Mouse (Mus musculus): ENCODE measurements around the gene Arhgap23.

The Arhgap23 gene

DNA sequence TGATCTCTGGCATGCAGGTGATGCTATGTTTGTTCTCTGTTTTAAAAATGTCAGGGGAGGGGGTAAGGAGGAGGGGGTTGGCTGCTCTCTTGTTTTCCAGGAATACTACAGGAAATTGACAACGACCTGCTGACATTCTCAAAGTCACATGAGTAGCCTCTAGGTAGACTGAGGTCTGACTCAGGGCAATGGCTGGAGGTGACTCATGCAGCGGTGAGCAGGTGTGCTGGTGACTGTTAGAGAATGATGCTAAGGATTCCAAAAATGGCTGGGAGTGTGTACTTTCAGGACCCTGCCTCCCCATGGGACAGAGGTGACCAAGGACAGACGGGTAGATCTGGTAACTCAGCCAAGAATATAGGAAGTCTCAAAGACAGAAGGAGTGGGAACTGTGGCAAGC, 92.9 kb downstream of the Arhgap23 start:
- no peak for DNase-seq

DNA sequence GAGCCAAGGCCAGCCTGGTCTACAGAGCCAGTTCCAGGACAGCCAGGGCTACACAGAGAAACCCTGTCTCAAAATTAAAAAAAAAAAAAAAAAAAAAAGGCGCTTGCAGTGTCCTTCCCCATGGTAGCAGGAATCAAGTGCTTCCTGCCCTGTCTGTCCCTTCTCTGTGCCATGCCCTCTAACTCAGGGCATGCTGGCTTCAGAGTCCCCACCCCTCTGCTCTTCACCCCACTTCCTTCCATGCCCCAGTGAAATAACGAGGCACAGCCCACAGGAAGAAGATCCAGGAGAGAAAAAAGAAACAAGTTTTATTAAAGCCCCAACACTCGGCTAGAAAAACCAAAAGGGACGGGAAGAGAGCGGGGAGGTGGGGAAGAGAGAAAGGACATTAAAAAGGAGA, 93.7 kb downstream of the Arhgap23 start:
- DNase-seq, result no peak

DNA sequence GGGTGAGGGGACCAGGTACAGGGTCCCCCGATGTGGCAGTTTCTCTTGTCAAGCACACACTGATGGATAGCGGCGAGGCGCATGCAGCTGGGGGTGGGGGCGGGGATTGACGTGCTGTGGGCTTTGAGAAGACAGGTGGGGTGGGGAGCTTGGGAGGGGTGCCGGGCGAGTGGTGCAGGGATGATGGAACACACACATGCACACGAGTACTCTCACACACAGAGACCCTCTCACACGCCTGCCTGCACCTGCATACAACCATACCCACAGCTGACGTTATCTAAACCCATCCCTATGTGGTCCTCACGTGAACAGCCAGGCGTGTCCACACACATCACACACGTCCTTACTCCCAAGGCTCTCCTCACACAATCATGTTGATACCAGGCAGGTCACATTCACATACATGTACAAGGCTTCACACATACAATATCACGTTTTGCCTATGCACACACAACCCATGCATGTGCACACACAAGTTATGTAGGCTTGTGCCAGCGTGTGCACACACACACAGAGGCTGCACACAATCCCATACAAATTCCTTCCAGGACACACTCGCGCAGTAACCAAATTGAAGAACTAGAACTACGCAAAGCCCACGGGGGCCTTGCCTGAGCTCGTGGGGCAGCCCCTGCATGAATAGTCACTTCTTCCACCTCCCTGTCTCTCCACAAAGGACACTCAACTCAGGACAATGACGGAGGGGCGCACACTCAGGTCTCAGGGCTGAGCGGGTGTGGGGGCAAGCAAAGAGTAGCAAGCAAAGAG, 94.6 kb downstream of the Arhgap23 start:
- no peak for DNase-seq

DNA sequence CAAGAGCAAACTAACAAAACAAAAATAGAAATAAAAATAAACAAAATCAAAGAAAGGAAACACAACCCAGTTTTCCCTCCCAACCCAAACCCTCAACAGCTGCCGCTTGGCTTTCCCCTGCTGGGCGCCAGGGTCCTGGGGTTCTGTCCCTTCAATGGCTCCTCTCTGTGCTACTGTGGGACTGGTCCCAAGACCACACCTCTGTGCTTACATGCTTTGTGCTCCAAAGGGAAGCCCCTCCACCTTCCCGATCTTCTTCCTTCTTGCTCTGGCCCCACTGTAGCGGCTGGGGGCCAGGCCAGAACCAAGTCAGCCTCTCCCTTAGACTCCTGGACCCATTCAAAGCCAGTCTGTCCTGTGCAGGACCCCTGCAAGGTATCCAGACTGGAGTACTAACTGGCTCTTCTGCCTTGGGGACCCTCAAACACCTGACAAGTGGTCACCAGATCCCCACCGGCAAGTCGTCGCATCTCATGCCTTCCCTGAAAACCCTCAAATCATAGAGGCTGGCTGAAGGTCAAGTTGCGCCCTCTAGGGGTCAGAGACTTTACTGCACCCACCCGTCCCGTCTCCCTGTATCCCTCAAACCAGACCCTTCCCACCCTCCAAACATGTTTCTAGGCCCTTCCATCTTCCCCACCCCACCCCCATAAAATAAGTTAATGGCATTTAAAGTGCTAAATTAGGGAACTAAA, 95.8 kb downstream of the Arhgap23 start:
- peak; percentile 78 to 85 for DNase-seq

DNA sequence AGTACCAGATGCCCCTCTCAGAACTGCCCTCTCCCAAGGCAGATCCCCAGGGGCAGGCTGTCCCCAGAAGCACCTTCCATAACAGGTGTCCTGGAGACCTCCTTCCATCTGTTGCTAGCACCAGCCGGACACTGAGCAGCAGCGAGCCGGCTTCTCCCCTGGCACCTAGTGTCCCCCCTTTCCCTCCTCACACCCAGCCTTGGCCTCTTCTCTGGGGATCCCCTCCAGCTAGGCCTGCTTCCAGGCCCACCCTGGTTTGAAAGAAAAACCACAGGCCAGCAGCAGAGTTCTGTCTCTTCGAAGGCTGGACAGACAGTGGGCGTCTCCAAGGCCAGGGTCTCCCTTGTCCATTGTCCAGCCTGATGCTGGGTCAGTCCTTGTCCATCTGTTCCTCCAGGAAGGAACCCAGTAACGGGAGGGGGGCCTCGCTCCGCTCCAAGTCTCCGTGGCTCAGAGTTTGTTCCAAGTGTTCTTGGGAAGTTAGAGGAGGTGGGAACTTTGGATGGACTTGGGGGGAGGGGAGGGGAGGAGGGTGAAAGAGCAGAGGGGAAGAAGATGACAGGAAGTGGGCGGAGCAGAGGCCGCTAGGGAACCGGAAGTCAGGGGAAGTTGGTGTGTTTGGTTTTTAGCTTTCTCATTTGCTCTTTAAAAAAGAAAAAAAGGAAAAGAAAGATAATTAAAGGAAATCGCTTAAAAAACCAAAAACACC, 96.5 kb downstream of the Arhgap23 start:
- DNase-seq, result no peak

DNA sequence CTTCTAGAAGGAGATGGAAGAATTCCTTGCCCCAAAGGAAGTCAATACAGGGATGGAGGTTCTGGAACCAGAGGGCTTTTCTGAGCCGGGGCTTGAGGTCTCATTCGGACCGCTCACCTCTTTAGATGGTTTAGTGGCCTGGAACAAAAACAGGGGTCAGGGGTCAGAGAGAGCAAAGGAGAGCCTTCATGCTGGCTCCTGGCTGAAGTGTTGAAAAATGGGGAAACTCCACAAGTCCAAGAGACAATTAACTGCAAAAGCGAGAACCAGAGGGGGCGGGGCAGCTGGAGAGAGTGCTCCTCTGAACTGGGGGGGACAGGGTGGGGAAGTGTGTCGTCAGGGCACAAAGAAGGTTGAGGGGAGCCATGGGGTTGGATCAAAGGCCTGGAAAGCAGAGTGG, 97.2 kb downstream of the Arhgap23 start:
- no peak for DNase-seq

DNA sequence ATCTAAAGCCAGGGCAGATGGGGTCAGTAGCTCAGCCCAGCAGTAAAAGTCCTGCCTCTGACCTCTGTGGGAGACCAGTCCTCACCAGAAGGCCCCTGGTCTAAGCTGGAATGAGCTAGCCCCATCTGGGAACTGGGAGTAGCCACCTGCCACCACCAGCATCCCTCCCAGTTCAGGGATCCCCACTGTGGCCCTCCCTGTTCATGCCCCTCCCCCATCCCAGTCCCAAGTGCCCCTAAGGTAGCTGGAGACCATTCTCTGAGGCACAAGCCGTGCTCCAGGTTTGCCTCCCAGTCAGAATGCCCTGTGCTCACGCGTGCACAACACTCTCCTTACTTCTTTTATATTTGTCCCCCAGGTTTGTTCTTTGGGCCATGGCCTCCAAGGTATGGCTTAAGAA, 97.7 kb downstream of the Arhgap23 start:
- no peak for DNase-seq

DNA sequence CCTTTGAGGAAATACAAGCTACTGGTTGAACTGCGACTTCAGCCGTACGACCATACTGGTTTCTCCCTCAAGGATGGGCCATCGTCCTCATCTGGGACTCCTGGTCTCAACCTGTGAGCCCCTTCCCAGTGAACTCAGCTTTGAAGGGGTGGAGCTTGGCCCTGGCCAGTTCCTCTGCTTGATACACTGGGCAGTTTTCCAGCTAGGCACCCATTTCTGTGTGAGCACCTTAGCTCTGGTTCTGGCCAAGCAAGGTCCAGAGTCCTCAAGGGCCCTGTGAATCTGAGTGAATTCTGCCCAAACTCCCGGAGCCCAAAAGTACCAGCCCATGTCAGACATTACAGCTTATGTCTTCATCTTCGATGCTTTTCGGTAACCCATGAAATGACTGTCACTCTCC, 105.2 kb downstream of the Arhgap23 start:
- DNase-seq, result no peak

DNA sequence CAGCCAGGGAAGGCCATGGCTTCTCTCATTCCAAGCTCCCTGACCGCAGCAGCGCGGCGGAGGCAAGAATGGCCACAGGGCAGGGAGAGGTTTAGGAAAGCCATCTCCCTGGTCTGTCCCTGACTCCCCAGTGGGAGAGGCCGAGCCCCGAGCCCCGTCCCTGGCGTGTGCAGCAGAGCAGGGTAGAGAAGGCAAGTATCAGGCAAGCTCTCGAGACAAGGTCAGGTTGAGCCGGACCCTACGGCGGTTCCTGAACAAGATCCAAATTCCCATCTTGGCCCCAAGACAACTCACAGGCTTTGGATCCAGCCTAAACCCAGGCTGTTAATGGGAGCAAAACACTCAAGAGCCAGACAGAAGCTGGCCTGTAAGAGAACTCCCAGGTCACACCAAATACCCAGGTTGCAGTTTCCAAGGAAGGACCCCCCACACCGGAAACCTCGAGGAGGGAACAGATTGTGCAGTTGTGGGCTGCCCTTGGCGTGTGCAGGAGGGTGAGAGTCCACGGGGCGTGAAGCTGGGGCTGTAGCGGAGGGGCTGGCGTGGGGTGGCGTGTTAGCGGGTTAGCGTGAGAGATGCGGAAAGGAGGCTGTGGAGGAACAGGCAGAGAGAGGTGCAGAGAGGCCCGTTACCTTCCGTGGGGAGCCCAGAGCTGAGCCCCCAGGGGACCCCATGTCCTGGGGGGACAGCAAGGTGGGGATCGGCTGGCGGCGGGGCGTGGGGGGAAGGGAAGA, 106.6 kb downstream of the Arhgap23 start:
- no peak for DNase-seq

DNA sequence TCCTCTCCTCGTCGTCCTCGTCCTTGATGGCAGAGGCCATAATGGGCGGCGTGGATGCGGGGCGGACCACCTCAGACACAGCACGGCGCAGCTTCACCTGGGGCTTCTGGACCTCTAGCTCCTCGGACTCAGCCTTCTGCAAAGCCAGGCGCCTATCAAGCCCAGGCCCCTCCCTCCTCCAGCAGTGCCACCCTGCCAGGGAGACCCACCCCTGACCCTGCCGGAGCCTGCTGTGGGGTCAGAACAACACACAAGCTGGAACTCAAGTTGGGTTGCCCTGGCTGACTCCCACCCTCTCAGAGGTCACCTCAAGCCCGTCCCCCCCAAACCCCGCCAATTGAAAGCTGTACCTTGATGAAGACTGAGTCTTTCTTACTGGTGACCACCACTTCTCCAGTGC, 107.8 kb downstream of the Arhgap23 start:
- DNase-seq, result no peak

DNA sequence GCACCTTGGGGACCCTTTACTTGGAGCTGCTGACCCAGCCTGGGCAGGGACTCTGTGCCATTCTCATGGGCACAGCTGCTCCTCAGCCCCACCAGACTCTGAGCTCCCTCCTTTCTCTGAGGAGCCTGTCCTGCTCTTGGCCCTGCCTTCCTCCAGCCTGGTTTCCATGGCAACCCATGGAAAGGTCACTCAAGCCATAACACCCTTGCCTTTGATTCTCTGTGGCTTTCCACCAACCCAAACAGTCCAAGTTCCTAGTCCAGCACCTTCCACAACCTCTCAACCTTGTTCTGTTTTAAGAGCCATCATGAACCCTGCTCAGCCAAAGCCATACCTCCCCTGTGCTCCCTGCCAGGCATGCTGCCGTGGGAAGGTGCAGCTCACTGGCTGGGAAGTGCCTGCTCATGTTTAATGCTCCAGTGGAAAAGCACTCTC, 108.5 kb downstream of the Arhgap23 start:
- DNase-seq, result peak; percentile 66 to 74

DNA sequence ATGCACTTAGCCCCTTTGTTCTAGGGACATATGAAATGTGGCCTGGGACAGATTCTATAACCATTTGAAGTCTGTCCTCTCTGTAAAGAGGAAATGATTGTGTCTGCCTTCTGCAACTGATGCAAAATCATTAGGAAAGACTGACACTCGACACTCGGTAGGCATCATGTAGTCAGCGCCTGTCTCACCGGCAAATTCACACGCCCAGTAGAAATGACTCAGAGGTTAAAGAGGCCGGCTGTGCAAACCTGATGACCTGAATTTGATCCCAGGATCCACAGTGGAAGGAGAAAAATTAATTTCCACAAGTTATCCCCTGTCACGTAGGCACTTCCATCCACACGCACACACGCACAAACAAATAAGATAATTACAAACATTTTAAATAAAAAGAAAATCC, 109.0 kb downstream of the Arhgap23 start:
- no peak for DNase-seq

DNA sequence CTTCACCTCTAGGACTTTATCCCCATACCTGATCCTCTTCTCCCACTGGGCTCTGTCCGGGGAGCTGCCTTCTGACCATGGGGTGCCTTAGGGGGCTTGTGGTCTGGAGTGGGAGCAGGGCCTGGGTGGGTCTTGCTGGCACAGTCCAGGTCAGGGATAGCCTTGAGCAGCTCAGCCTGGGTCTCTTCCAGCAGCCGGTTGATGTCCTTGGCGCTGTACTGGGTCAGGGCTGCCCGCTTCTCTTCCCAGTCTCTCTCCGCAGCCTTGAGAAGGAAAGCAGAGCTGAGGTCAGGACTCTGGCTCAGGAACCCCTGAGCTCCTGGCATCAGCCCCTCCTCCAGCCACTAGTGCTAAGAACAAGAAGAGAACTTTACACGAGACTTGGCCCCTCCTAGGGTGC, 110.0 kb downstream of the Arhgap23 start:
- DNase-seq, result no peak

DNA sequence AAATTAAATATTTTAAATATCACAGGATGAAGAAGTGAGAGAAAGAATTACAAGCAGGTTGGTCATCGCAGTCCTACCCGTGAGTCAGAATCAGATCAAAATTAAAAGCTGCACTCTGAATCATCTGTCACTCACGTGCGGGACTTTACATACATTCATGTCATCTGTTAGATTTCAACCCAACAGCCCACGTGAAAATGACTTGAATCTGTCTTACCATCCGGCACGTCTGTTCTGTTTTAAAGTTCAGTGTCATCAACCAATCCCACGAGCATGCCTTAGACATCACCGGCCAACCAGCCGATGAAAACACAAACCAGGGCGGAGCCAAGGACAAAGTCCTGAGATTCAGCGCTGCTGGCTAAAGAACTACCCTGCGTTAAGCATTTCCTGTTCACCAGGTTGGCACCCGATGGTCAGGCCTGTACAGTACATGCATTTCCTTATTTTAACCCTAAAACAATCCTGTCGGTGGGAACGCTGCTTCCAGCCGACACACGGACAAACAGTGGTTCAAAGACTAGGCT, 113.0 kb downstream of the Arhgap23 start:
- DNase-seq, result no peak

DNA sequence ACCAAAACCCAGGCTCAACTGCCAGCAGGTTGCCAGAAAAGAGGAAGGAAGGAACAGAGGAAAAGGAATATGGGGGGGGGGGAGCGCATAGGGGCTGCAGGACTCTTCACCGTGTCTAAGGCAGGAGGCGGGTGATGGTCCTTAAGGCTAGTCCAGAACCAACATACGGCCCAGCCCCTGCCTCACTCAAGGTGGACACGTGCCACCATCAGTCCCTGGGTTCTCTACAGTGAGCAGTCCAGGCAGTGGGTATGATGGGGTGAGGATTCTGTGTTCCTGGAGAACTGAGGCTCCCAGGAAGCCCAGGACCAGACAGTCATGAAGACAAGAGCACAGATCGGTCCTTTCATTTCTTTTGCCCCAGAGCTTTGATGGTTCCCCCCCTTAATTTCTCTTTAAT, 114.7 kb downstream of the Arhgap23 start:
- DNase-seq, result no peak

DNA sequence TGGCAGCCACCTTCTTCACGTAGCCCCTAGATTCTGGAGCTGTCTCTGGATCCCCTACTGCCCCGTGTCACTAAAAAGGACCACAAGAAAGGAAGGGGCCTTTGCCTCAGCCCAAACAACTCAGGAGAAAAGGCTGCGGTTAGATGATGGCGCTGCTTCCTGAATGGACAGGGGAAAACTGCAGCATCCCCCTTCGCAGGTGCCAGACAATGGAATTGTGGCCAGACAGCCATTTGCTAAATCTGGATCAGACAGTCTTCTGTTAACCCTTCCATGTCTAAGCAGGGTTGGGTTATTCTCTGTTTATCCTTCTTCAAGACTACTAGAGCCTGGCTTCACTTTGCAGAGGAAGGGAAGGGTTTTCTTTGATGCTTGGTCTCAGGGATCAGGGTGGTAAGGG, 115.6 kb downstream of the Arhgap23 start:
- DNase-seq, result no peak

DNA sequence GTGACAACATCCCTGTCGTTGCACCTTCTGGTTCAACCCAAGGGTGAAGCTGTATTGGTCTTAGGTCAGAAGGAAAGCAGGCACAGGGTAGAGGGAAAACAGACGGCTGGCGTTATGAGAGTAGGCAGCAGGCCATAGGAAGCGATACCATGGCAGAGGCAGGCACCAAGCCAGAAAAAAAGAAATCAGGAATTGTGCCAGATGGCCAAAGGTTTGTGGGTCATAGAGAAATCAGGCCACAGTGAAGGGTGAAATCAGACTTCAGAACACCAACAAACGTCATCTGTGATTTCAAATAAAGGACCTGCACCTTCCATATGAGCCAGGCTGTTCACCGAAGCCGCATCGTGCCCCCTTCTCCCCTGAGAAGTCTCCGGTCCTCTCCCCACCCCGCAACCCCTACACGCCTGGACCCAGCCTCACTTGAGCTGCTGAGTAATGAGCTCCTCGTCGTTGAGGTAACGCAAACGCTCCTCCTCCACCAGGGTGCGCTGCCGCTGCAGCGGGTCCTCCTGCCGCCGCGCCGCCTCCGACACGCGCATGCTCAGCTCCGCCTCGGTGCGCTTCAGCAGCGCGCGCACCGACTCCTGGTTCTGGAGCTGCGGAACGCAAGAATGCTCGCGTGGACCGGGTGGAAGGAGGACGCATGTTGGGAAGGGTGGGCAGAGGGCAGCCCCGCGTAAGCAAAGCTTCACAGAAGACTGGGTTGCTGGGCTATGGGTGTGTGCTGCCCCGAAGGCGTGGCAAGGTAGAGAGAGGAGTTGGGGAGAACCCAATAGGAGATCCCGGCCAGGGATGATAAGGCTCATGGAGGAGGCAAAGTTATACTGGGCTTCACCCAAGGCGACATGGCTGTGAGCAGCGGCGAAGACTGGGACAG, 116.3 kb downstream of the Arhgap23 start:
- peak; percentile 94 to 98 for DNase-seq

DNA sequence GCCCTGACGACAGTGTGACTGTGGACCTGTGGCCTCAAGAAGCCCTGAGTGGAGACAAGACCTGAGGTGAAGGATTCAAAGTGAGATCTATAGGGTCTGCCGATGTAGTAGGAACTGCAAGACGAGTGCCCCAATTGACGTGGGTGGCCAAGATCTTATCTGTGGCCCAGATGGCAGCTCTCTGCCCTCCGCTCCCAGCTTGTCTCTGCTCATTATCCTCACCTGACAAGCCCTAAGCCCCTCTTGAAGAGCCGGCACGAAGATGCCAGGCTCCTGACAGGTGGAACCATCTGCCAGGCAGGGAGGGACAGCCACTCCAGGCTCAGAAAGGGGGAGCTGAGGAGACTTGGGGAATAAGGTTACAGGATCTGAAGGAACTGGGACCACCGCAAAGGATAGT, 117.0 kb downstream of the Arhgap23 start:
- DNase-seq, result peak; percentile 58 to 59

DNA sequence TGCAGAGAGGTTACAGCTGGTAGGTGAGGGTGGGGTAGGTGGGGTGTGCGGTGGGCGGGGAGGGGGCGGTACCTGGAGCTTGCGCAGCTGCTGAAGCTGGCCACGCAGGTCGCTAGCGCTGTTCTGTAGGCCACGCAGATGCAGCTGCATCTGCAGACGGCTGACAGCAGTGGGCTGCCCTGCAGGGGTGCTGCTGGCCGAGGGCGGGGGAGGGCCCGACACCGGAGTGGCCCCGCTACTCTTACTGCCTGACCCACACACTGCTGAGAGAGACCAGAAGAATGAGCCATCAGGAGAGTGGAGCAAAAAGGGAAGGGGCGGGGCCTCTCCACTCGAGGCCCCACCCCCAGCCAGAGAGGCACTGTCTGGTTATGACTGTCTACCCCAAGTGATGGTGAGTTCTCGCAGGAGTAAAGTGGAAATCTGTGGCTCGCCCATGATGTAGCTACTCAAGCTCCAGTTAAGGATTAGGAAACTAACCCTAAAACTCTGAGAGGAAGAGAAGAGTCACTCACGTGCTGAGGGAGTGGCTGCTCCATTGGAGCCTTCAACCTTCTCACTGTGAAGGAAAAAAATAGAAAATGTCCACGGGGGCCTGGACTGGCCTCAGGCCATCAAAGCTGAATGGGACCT, 117.7 kb downstream of the Arhgap23 start:
- DNase-seq, result peak; percentile 61 to 68

DNA sequence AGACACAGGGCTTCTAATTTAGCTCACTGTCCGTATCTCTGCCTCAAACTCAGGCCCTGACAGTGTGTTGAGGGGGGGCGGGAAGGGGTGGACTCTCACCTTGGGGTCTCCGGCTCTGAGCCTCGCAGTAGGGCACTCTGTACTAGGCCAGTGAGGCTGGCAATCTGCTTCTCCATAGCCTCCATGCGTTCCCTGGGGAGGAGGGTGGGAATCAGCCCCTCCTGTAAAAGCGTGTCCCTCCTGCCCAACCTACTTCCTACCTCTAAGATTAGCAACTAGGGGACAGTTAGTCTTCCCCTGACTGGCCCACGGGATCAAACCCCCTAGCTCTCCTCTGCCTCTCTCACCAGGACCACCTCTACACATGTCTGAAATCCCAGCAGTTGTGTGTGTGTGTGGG, 118.3 kb downstream of the Arhgap23 start:
- no peak for DNase-seq

All from cerebellum, adult 18-20 months (tissue).